Mouse (Mus musculus) limb, embryonic 12.5 days (tissue): ENCODE measurements around the gene Gdf2. TPM values are rescaled to one million over a fixed set of nuclear protein-coding genes. Genes with fewer than 3 reads are reported as not detected.

Experiments used
- ATAC-seq: fragments of 200-750 bp; cut with Nextera tagmentation; 2 replicates; pipeline ENCODE4 v1.8.0; 2017; ENCODE audit warnings: low read depth, moderate TSS enrichment; ENCODE audit not compliant: insufficient number of reproducible peaks, insufficient read depth, low FRiP score, low TSS enrichment
- H3K27ac ChIP-seq: fragments of 300-500 bp; sonication (generic); 2 replicates; pipeline ENCODE4 v1.5.1; 2016; ENCODE audit warnings: mild to moderate bottlenecking, moderate library complexity
- H3K27me3 ChIP-seq: fragments of 300-500 bp; sonication (generic); 2 replicates; pipeline ENCODE4 v1.6.1; 2016; ENCODE audit warnings: mild to moderate bottlenecking, moderate library complexity
- H3K36me3 ChIP-seq: fragments of 300-500 bp; sonication (generic); 2 replicates; pipeline ENCODE4 v1.6.1; 2016; ENCODE audit warnings: mild to moderate bottlenecking, moderate library complexity
- H3K4me1 ChIP-seq: fragments of 300-500 bp; sonication (generic); replicated peaks from 2 replicates; pipeline ENCODE4 v1.6.1; 2016
- H3K4me2 ChIP-seq: fragments of 300-500 bp; sonication (generic); 2 replicates; pipeline ENCODE4 v1.6.1; 2016; ENCODE audit warnings: mild to moderate bottlenecking, moderate library complexity
- H3K4me3 ChIP-seq: fragments of 300-500 bp; sonication (generic); replicated peaks from 2 replicates; pipeline ENCODE4 v1.5.1; 2016; ENCODE audit warnings: mild to moderate bottlenecking
- H3K9ac ChIP-seq: fragments of 300-500 bp; sonication (generic); replicated peaks from 2 replicates; pipeline ENCODE4 v1.6.1; 2016; ENCODE audit warnings: mild to moderate bottlenecking, moderate library complexity
- H3K9me3 ChIP-seq: fragments of 300-500 bp; sonication (generic); 2 replicates; pipeline ENCODE4 v1.6.1; 2016; ENCODE audit warnings: mild to moderate bottlenecking, moderate library complexity
- WGBS: fragments of 180-500 bp; shearing (Covaris S2); methylation state at CpG from one replicate; pipeline ENCODE4 v1.1.7; 2016; 5-methylcytosine and 5-hydroxymethylcytosine counted together
- polyA plus RNA-seq: library from polyadenylated mRNA; unstranded; fragments of >200 nt; fragmentation: Nextera tagmentation; extraction: Ambion mirVana; gene quantifications from 2 replicates; pipeline ENCODE4 v1.2.1, GENCODE M21; 2016

The Gdf2 gene
- polyA plus RNA-seq, 1 experiment from 2014 or later = not detected

DNA sequence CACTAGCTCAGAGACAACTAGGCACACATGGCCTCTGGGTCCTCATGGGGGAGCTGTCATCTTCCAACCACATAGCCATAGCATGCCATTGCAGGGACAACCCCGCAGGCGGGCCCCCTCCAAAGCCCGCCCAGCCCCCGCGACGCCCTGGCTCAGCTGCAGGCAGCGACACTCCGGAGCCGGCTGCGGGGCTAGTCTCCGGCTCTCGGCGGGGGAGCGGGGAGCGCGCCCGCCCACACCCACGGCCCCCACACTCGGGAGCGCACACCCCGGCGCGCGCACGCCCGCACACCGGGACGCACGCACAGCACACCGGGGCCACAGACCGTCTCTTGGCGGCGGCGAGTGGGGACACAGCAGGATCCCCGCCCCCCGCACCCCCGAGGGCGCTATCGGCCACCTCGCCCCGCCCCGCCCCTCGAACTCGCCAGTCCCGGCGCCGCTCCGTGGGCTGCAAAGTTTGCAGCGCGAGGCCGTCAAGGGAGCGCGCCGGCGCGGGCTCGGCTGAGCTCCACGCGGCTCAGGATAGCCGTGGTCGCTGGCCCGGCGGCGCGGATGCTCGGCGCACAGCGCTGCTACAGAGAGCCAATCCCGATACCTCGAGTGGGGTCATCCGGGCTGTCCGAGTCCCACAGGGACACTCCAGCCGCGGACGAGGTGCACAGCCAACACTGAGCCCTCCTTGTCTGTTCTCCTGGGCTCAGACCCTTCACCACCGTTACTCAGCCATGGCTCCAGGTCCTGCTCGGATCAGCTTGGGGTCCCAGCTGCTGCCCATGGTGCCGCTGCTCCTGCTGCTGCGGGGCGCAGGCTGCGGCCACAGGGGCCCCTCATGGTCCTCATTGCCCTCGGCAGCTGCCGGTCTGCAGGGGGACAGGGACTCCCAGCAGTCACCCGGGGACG lies 17.4 kb upstream of the Gdf2 start, which contains the start of gene Gdf10:
TSS of gene Gdf10 (plus strand) at position 420 of the 903 bp plus-strand sequence.
- peaks cover 53% of the 10 kb centered on the region for H3K4me1 ChIP-seq
- H3K4me3 ChIP-seq = peak within 1 kb of the TSS; percentile 64
- H3K9ac ChIP-seq = peak within 1 kb of the TSS; percentile 75
- H3K9me3 ChIP-seq = no peaks in the 10 kb centered on the region
- no peaks in the 10 kb centered on the region for H3K36me3 ChIP-seq
- H3K27ac ChIP-seq = peak within 1 kb of the TSS; percentile 69
- under 1% methylated on average over 77 of the region's 85 CpGs for WGBS
- peak; percentile 75 for ATAC-seq
- H3K27me3 ChIP-seq = peaks cover 68% of the 10 kb centered on the region
- H3K4me2 ChIP-seq = peak within 1 kb of the TSS; percentile 96

DNA sequence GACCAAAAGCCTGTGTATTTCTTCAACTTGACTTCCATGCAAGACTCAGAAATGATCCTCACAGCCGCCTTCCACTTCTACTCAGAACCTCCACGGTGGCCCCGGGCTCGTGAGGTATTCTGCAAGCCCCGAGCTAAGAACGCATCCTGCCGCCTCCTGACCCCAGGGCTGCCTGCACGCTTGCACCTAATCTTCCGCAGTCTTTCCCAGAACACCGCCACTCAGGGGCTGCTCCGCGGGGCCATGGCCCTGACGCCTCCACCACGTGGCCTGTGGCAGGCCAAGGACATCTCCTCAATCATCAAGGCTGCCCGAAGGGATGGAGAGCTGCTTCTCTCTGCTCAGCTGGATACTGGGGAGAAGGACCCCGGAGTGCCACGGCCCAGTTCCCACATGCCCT lies 9.0 kb upstream of the Gdf2 start:
- H3K9ac ChIP-seq = no peak overlapping the region
- no peak overlapping the region for H3K4me3 ChIP-seq
- H3K36me3 ChIP-seq = peaks cover 5% of the 10 kb centered on the region; the same call in 1 of the 2 replicates
- H3K4me1 ChIP-seq = peaks cover 7% of the 10 kb centered on the region
- WGBS = 47% methylated on average over 17 of the region's 17 CpGs
- H3K27ac ChIP-seq = no peak overlapping the region
- no peaks in the 10 kb centered on the region for H3K9me3 ChIP-seq
- no peak for ATAC-seq
- H3K4me2 ChIP-seq = no peak overlapping the region
- H3K27me3 ChIP-seq = peaks cover 52% of the 10 kb centered on the region

DNA sequence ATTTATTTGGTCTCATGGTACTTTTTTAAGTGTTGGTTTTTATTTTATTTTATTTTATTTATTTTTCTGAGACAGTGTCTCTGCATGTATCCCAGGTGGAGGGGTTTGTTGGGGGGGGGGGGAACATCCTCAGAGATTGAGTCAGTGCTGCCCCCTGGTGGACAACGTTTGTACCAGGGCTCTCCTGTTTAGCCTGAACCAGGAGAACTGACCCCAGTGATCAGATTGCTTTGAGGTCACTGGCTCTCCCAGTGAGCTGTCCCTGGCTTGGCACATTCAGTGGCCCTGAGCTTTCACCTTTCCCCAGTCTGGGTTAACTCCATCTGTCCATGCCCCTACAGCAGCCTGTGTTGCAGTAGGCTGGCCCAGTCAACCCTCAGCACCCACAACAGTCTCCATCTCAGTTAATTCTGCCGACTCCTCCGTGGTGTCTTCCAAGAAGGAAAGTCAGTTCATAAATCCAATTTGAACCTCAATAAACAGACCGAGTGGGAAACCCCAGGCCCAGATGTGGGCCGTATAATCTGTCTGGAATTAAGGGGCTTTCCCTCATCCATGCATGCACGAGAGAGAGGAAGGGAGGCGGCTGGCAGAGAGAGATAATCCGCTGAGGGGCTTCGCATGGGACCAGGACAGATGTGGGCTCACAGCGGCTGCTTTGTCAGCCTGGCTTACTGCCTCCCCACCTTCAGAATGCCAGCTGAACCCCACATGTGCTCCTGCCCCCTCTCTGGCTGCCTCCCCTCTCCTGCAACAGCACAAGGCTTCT lies 7.7 kb upstream of the Gdf2 start:
- H3K27ac ChIP-seq = no peak overlapping the region
- H3K4me3 ChIP-seq = no peak overlapping the region
- H3K4me1 ChIP-seq = peaks cover 7% of the 10 kb centered on the region; the same call in 1 of the 2 replicates
- H3K9ac ChIP-seq = no peak overlapping the region
- peaks cover 5% of the 10 kb centered on the region; the same call in 1 of the 2 replicates for H3K36me3 ChIP-seq
- H3K9me3 ChIP-seq = no peaks in the 10 kb centered on the region
- 65% methylated on average over 10 of the region's 10 CpGs for WGBS
- peaks cover 46% of the 10 kb centered on the region for H3K27me3 ChIP-seq
- H3K4me2 ChIP-seq = no peak overlapping the region
- ATAC-seq = no peak

DNA sequence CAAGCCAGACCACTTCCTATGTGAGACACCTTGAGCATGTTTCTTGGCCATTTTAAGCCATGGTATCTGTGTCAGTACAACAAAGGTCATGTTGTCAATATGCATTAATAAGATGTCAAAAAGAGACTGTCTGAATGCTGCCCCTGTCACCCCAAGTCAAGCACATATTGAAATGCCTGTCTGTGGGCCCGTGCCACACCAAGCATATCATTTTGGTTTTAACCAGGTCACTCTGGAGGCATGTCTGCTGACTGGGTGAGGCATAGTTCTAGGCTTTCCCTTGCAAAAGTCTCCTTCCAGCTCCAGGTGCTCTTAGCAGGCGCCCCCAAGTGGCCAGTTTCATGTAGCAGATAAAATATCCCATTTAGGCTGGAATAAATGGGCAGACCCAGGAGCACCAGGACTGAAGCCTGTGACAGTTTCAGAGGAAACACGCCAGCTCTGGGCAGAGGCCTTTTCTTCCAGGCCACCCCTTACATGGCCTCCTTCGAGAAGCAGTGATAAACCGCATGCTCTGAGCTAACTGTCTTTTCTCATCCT lies 7.0 kb upstream of the Gdf2 start:
- H3K9ac ChIP-seq = no peak overlapping the region
- H3K9me3 ChIP-seq = no peaks in the 10 kb centered on the region
- ATAC-seq = 0 out of 2 replicates have a peak, but pooled peaks have one; percentile 13
- no peak overlapping the region for H3K27ac ChIP-seq
- H3K4me3 ChIP-seq = no peak overlapping the region
- peaks cover 5% of the 10 kb centered on the region; the same call in 1 of the 2 replicates for H3K36me3 ChIP-seq
- H3K4me1 ChIP-seq = peaks cover 7% of the 10 kb centered on the region; the same call in 1 of the 2 replicates
- H3K27me3 ChIP-seq = peaks cover 41% of the 10 kb centered on the region
- WGBS = 46% methylated on average over 5 of the region's 5 CpGs
- H3K4me2 ChIP-seq = no peak overlapping the region

DNA sequence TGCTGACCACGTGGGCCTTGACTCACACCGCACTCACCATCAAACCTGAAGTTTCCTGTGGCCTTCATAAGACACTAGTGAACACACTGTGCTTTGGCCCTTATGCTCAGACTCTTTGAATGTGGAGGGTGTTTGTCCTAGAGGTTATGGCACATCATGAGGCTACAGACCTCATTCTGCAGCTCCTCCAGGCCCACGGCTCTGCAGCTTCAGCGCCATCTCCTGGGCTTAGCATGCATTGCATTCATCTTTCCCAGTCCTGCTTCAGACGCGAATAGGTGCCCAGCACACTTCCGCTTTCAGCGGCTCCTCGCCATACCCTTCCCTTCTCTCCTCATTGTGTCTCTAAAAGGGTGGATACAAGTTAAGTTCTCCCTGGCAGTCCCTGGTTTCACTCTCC lies 1.7 kb upstream of the Gdf2 start:
- Histone ChIP-seq H3K9ac (no peak overlapping the region), H3K27ac (no peak overlapping the region), H3K4me2 (peak overlapping the region; percentile 37), H3K27me3 (peaks cover 13% of the 10 kb centered on the region), H3K4me1 (no peaks in the 10 kb centered on the region), H3K4me3 (no peak overlapping the region), H3K9me3 (no peaks in the 10 kb centered on the region), H3K36me3 (peaks cover 5% of the 10 kb centered on the region; the same call in 1 of the 2 replicates)
- 22% methylated on average over 9 of the region's 9 CpGs for WGBS
- peak; percentile 61; the same call in 1 of the 2 replicates for ATAC-seq

DNA sequence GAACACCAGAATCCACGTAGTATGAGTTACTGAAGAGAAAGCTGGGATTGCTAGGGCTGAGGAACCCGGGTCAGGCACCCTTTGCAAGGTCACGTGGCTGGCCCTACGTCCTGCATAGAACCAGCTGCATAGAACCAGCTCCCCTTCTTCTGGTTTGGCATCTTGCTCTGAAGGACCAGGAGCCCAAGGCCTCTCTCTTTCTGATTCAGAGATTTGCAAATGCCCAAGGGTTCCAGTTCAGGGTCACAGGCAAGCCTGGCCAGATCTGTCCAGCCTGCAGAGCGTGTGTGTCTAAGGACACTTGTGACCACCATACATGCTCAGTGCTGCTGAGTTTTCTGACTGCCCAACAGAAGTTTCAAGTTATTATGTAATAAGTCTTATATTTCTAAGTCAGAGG lies 1.4 kb downstream of the Gdf2 start:
- no peak for ATAC-seq
- peaks cover 13% of the 10 kb centered on the region; the same call in 1 of the 2 replicates for H3K27me3 ChIP-seq
- no peak overlapping the region for H3K9ac ChIP-seq
- no peak overlapping the region for H3K4me3 ChIP-seq
- H3K27ac ChIP-seq = no peak overlapping the region
- no peaks in the 10 kb centered on the region for H3K36me3 ChIP-seq
- H3K4me2 ChIP-seq = no peak overlapping the region
- no peaks in the 10 kb centered on the region for H3K4me1 ChIP-seq
- 79% methylated on average over 5 of the region's 5 CpGs for WGBS
- H3K9me3 ChIP-seq = no peaks in the 10 kb centered on the region

DNA sequence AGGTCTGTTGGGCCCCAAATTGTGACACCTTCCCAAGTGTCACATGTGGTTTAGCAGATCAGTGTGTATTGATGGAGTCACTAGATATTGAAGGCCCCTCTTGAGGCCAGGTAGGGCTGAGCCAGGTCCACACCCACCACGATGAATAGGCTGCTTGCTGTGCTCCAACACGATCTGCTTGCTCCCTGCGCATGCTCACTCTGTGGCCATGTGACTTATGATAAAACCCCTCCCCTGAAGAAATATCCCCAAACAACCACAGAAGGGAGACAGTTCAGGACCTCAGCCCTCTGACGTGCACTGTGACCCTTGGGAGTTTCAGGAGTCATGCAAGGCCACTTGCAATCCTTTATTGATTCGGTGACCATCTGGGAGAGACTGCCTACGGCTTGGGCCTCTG lies 5.3 kb downstream of the Gdf2 start:
- no peak overlapping the region for H3K4me3 ChIP-seq
- H3K27me3 ChIP-seq = peaks cover 6% of the 10 kb centered on the region; the same call in 1 of the 2 replicates
- no peaks in the 10 kb centered on the region for H3K36me3 ChIP-seq
- WGBS = 82% methylated on average over 6 of the region's 6 CpGs
- no peaks in the 10 kb centered on the region for H3K4me1 ChIP-seq
- ATAC-seq = no peak
- H3K27ac ChIP-seq = no peak overlapping the region
- no peaks in the 10 kb centered on the region for H3K9me3 ChIP-seq
- no peak overlapping the region for H3K9ac ChIP-seq
- H3K4me2 ChIP-seq = no peak overlapping the region

DNA sequence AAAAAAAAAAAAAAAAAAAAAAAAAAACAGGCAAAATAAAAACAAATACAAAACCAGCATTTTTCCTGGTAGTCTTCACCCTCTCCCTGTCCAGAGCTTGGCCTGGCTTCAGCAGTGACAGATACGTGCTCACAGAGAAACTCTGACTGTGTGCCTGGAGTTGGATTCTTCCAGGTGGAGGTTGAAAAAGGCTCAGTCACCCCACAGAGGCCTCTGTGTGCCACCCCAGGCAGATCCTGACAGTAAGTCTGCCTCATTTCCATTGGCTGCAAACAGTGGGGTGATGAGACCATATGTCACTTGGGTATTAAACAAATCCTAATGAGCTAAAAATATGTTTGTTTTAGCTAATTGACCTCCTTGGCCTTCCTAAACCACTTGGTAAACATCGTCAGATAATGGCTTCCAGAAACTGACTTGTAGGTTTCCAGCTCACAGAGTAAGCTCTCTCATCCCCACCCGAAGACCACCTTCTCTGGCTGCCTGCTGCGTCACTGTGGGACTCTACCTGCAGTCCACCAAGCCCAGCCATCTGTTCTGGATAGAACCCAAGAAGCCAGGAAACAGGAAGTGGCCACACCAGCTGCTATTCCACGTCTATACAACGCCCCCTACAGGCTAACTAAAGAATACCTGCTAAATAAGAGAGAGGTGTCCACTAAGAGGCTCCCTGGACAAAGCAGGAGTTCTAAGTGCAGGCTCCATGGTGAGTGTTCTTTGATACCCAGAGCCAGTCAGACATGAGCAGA lies 11.6 kb downstream of the Gdf2 start:
- 49% methylated on average over 6 of the region's 6 CpGs for WGBS
- Histone ChIP-seq H3K9me3 (no peaks in the 10 kb centered on the region), H3K4me3 (no peak overlapping the region), H3K4me2 (no peak overlapping the region), H3K36me3 (no peaks in the 10 kb centered on the region), H3K9ac (no peak overlapping the region), H3K27ac (no peak overlapping the region), H3K4me1 (no peaks in the 10 kb centered on the region), H3K27me3 (no peaks in the 10 kb centered on the region)
- ATAC-seq = no peak

DNA sequence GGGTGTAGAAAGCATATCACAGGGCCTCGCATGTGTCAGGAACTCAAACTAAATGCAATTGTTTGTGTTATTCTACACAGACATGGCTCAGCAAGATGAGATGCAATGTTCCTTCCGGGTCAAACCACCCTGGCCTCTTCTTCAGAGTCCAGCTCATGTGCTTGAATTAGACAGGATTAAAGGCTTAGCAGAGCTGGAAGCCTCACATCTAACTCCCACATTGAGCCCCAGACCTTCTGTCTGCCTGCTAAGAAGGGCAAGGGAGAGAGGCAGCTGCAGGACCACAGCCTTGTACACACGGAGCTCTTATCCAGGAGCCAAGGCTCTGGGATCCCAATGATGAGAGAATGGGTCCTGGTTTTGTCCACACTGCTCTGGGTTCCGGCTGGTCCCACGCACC lies 12.9 kb downstream of the Gdf2 start, which contains the start of gene Rbp3:
TSS of gene Rbp3 (plus strand) at position 243 of the 400 bp plus-strand sequence.
- H3K9me3 ChIP-seq = no peaks in the 10 kb centered on the region
- no peak within 1 kb of the TSS for H3K27ac ChIP-seq
- WGBS = 85% methylated on average over 5 of the region's 5 CpGs
- no peaks in the 10 kb centered on the region for H3K4me1 ChIP-seq
- no peak within 1 kb of the TSS for H3K4me2 ChIP-seq
- H3K36me3 ChIP-seq = no peaks in the 10 kb centered on the region
- H3K27me3 ChIP-seq = 0 out of 2 replicates have a peak, but pooled peaks cover 4% of the 10 kb centered on the region
- ATAC-seq = no peak
- H3K4me3 ChIP-seq = no peak within 1 kb of the TSS
- no peak within 1 kb of the TSS for H3K9ac ChIP-seq

DNA sequence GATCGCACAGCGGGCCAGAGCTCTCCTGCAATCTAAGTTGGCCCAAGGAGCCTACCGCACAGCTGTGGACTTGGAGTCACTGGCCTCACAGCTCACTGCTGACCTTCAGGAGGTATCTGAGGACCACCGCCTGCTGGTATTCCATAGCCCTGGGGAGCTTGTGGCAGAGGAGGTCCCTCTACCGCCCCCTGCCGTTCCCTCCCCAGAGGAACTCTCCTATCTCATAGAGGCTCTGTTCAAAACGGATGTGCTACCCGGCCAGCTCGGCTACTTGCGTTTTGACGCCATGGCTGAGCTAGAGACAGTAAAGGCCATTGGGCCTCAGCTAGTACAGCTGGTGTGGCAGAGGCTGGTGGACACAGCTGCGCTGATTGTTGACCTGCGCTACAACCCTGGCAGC lies 15.2 kb downstream of the Gdf2 start:
- Histone ChIP-seq H3K9ac (no peak overlapping the region), H3K9me3 (no peaks in the 10 kb centered on the region), H3K4me2 (no peak overlapping the region), H3K27me3 (0 out of 2 replicates have a peak, but pooled peaks cover 6% of the 10 kb centered on the region), H3K36me3 (no peaks in the 10 kb centered on the region), H3K27ac (no peak overlapping the region), H3K4me1 (no peaks in the 10 kb centered on the region), H3K4me3 (no peak overlapping the region)
- 74% methylated on average over 13 of the region's 13 CpGs for WGBS
- no peak for ATAC-seq
